Mouse (Mus musculus): ENCODE results near the gene Zfyve1.

DNA sequence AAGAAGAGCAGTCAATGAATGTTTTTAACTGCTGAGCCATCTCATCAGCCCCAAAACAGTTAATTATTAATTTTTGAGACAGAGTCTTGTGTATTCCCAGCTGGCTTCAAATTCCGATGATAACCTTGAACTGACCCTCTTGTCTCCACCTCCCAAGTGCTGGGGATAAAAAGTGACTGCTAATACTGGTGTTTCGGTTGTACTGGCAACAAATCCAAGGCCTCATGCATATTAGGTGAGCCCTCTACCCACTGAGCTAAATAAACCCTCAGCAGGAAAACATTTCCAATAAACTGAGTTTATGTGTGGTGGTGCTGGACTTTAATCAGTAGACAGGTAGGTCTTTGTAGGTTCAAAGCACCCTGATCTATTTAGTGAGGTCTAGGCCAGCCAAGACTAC is 22.0 kb upstream of the Zfyve1 start:
- no peak for TF ChIP-seq CTCF (IDR thresholded peaks at IDR 0.05; ENCODE audit: borderline replicate concordance, insufficient read depth, low read depth, low read length)
- no peak for TF ChIP-seq POLR2A (IDR thresholded peaks at IDR 0.05; ENCODE audit: borderline replicate concordance, insufficient read depth, low read length)
